Mouse (Mus musculus) kidney, adult 9 months (tissue): ENCODE results near the gene Nlk.
"Not testable (repeated sequence)": the region's sequence is repeated elsewhere in the genome, so short reads cannot be mapped to it uniquely, and the experiment has no call there.

ENCODE experiments used
- DNase-seq: peaks from one replicate; pipeline ENCODE4 v3.0.0; 2022

The Nlk gene

GRCm38 (mm10) chr11:78594271-78594964 lies 102.8 kb downstream of the Nlk start:
- no peak for DNase-seq

- not testable (repeated sequence) for DNase-seq
Observed at GRCm38 (mm10) chr11:78587677-78588076, 109.5 kb downstream of the Nlk start.

GRCm38 (mm10) chr11:78586099-78586498 lies 111.1 kb downstream of the Nlk start:
- no peak for DNase-seq

GRCm38 (mm10) chr11:78582848-78583247 lies 114.3 kb downstream of the Nlk start:
- DNase-seq: no peak

GRCm38 (mm10) chr11:78574975-78575374 lies 122.2 kb downstream of the Nlk start:
- no peak for DNase-seq

GRCm38 (mm10) chr11:78574536-78574935 lies 122.6 kb downstream of the Nlk start:
- no peak for DNase-seq

GRCm38 (mm10) chr11:78574031-78574430 lies 123.1 kb downstream of the Nlk start:
- DNase-seq: not testable (repeated sequence)

GRCm38 (mm10) chr11:78571854-78572253 lies 125.3 kb downstream of the Nlk start:
- no peak for DNase-seq

GRCm38 (mm10) chr11:78571441-78571840 lies 125.7 kb downstream of the Nlk start:
- DNase-seq: no peak

- DNase-seq: no peak
Observed at GRCm38 (mm10) chr11:78569806-78570205, 127.4 kb downstream of the Nlk start.

- no peak for DNase-seq
Observed at GRCm38 (mm10) chr11:78568827-78569226, 128.3 kb downstream of the Nlk start.

GRCm38 (mm10) chr11:78567614-78568013 lies 129.6 kb downstream of the Nlk start:
- DNase-seq: no peak

- DNase-seq: peak; percentile 74
Observed at GRCm38 (mm10) chr11:78566775-78567174, 130.4 kb downstream of the Nlk start.

GRCm38 (mm10) chr11:78560447-78560846 lies 136.7 kb downstream of the Nlk start:
- DNase-seq: peak; percentile 87

GRCm38 (mm10) chr11:78557241-78557640 lies 139.9 kb downstream of the Nlk start:
- DNase-seq: peak; percentile 76

- no peak for DNase-seq
Observed at GRCm38 (mm10) chr11:78556070-78556469, 141.1 kb downstream of the Nlk start.

GRCm38 (mm10) chr11:78555623-78556022 lies 141.6 kb downstream of the Nlk start:
- DNase-seq: peak; percentile 23

GRCm38 (mm10) chr11:78551059-78551398 lies 146.1 kb downstream of the Nlk start:
- no peak for DNase-seq

GRCm38 (mm10) chr11:78550168-78551058 lies 146.8 kb downstream of the Nlk start, which contains the start of gene Tmem97:
Gene Tmem97, minus strand, starts transcription at chr11:78550777.
- DNase-seq: peak; percentile 98

- no peak for DNase-seq
Observed at GRCm38 (mm10) chr11:78549491-78549987, 147.6 kb downstream of the Nlk start.

GRCm38 (mm10) chr11:78547718-78548460 lies 149.3 kb downstream of the Nlk start:
- no peak for DNase-seq

GRCm38 (mm10) chr11:78545181-78545580 lies 152.0 kb downstream of the Nlk start:
- no peak for DNase-seq

GRCm38 (mm10) chr11:78544449-78545111 lies 152.6 kb downstream of the Nlk start:
- DNase-seq: no peak
